Mouse (Mus musculus) G1E (cell line): ENCODE measurements around the gene Rbms3. TPM values are rescaled to one million over a fixed set of nuclear protein-coding genes. Genes with fewer than 3 reads are reported as not detected.

Experiments
- ATAC-seq: 2 replicates; pipeline ENCODE4 v1.8.0; 2016; ENCODE audit warnings: mild to moderate bottlenecking; ENCODE audit not compliant: insufficient number of reproducible peaks, poor library complexity, low FRiP score, severe bottlenecking; ENCODE audit errors: extremely low read depth
- DNase-seq: peaks from one replicate; pipeline ENCODE4 v3.0.0; 2012; ENCODE audit warnings: low spot score
- H3K27me3 ChIP-seq: 2 replicates; pipeline ENCODE4 v1.6.1; 2012; ENCODE audit warnings: mild to moderate bottlenecking, low read length, inconsistent platforms; ENCODE audit not compliant: insufficient read depth
- H3K36me3 ChIP-seq: replicated peaks from 2 replicates; pipeline ENCODE3; 2012; ENCODE audit warnings: mild to moderate bottlenecking, inconsistent platforms
- H3K4me1 ChIP-seq: 2 replicates; pipeline ENCODE4 v1.6.1; 2012; ENCODE audit warnings: low read depth, low read length, inconsistent platforms, mixed read lengths; ENCODE audit not compliant: insufficient read depth
- H3K4me3 ChIP-seq: 2 replicates; pipeline ENCODE4 v1.5.1; 2012; ENCODE audit warnings: low read depth, mild to moderate bottlenecking, inconsistent platforms, low read length, moderate library complexity, mixed read lengths
- H3K9me3 ChIP-seq: replicated peaks from 2 replicates; pipeline ENCODE4 v1.6.1; 2012; ENCODE audit warnings: inconsistent platforms
- CTCF ChIP-seq: IDR thresholded peaks from 2 replicates; pipeline ENCODE4 v1.5.1; 2012; ENCODE audit warnings: low read depth, low read length, inconsistent platforms, mixed read lengths
- GATA1 ChIP-seq: IDR thresholded peaks from 2 replicates; pipeline ENCODE4 v1.6.1; 2012; ENCODE audit warnings: borderline replicate concordance, low read length, inconsistent platforms, mixed read lengths
- GATA2 ChIP-seq: IDR thresholded peaks from 2 replicates; pipeline ENCODE4 v1.6.1; 2012; ENCODE audit warnings: low read depth, low read length, inconsistent platforms, borderline replicate concordance
- POLR2AphosphoS5 ChIP-seq: IDR thresholded peaks from 2 replicates; pipeline ENCODE4 v1.6.1; 2012; ENCODE audit warnings: low read depth, low read length, inconsistent platforms; ENCODE audit not compliant: insufficient replicate concordance
- TAL1 ChIP-seq: conservative IDR thresholded peaks from 2 replicates; pipeline ENCODE4 v1.6.1; 2012; ENCODE audit warnings: low read depth, low read length, inconsistent platforms, mixed read lengths
- polyA plus RNA-seq: library from polyadenylated mRNA; stranded (reverse); fragments of >175 nt; gene quantifications from 2 replicates; pipeline ENCODE4 v1.2.3, GENCODE M21; 2012
- total RNA-seq, 2 experiments: library from RNA; stranded (forward) in 1 of 2; stranded (reverse) in 1 of 2; fragments of 200-1000 nt in 1 of 2; fragments of >200 nt in 1 of 2; fragmentation: Nextera tagmentation in 1 of 2; gene quantifications; 2 replicates each; pipeline ENCODE4 v1.2.3; 2014 to 2017

Gene Rbms3
- total and polyA plus RNA-seq, 3 experiments, result 0.16 TPM; not detected in 2

GRCm38 (mm10) chr9:117388024-117388423 is 241.7 kb downstream of the Rbms3 start:
- no peaks in the 10 kb centered on the region for H3K27me3 ChIP-seq
- H3K4me3 ChIP-seq, result no peak overlapping the region
- TF ChIP-seq TAL1 (no peak), GATA2 (no peak), GATA1 (no peak), CTCF (no peak), POLR2AphosphoS5 (no peak)
- ATAC-seq, result no peak
- no peak for DNase-seq
- no peaks in the 10 kb centered on the region for H3K4me1 ChIP-seq
- H3K36me3 ChIP-seq, result no peaks in the 10 kb centered on the region
- H3K9me3 ChIP-seq, result peaks cover 46% of the 10 kb centered on the region

DNA sequence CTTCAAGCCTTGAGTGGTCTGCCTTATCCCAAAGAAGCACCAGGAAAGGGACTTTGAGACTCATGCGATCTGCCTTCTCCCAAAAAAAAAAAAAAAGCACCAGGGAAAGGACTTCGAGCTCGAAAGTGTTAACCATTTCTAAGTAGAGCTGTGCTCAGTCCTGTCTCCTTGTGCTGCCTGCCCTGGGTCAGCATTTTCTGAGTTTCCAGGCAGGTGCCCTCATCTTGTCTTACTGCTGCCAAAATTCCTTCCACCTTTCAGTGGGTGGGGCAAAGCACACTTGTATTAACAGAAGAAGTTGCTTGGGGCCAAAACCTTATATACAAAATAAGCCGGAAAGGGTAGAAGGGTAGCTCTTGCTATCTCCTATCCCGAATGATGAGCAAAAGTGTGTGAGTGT is 248.8 kb downstream of the Rbms3 start:
- DNase-seq, result no peak
- peaks cover 60% of the 10 kb centered on the region for H3K9me3 ChIP-seq
- no peaks in the 10 kb centered on the region for H3K27me3 ChIP-seq
- H3K36me3 ChIP-seq, result no peaks in the 10 kb centered on the region
- ATAC-seq, result no peak
- H3K4me3 ChIP-seq, result no peak overlapping the region
- TF ChIP-seq GATA1, result no peak
- no peak for TF ChIP-seq TAL1
- TF ChIP-seq GATA2, result no peak
- no peak for TF ChIP-seq POLR2AphosphoS5
- no peak for TF ChIP-seq CTCF
- no peaks in the 10 kb centered on the region for H3K4me1 ChIP-seq

DNA sequence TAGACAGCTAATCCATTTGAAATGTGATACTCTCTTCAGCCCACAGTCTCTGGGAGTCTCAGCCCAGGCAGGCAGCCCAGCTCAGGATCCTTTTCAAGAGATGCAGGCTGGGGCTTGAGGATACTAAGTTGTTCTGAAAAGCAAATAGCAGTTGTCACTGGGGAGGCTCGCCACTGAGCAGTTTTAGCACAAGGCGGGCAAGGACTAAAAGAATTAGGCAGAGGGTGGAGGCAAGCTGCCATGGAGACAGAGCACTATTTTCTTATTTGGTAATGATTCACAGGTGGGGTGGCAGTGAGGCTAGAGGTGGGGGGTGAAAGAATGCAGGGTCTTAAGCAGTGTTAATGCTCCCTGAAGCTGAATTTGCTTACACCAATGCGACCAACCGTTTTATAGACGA is 249.6 kb downstream of the Rbms3 start:
- no peaks in the 10 kb centered on the region for H3K36me3 ChIP-seq
- ATAC-seq, result no peak
- peaks cover 60% of the 10 kb centered on the region for H3K9me3 ChIP-seq
- H3K27me3 ChIP-seq, result no peaks in the 10 kb centered on the region
- TF ChIP-seq GATA1 (no peak), POLR2AphosphoS5 (no peak), GATA2 (no peak), TAL1 (no peak), CTCF (no peak)
- no peaks in the 10 kb centered on the region for H3K4me1 ChIP-seq
- no peak for DNase-seq
- no peak overlapping the region for H3K4me3 ChIP-seq

GRCm38 (mm10) chr9:117379448-117379983 is 250.2 kb downstream of the Rbms3 start:
- H3K27me3 ChIP-seq, result no peaks in the 10 kb centered on the region
- DNase-seq, result no peak
- peaks cover 58% of the 10 kb centered on the region for H3K9me3 ChIP-seq
- ATAC-seq, result no peak
- H3K36me3 ChIP-seq, result no peaks in the 10 kb centered on the region
- H3K4me1 ChIP-seq, result no peaks in the 10 kb centered on the region
- H3K4me3 ChIP-seq, result no peak overlapping the region
- no peak for TF ChIP-seq GATA2
- TF ChIP-seq CTCF, result no peak
- no peak for TF ChIP-seq GATA1
- no peak for TF ChIP-seq POLR2AphosphoS5
- TF ChIP-seq TAL1, result no peak

GRCm38 (mm10) chr9:117378131-117378890 is 251.4 kb downstream of the Rbms3 start:
- no peak for DNase-seq
- Histone ChIP-seq H3K27me3 (no peaks in the 10 kb centered on the region), H3K9me3 (peaks cover 58% of the 10 kb centered on the region), H3K36me3 (no peaks in the 10 kb centered on the region), H3K4me1 (no peaks in the 10 kb centered on the region), H3K4me3 (no peak overlapping the region)
- TF ChIP-seq POLR2AphosphoS5, result no peak
- TF ChIP-seq GATA1, result no peak
- no peak for TF ChIP-seq CTCF
- no peak for TF ChIP-seq GATA2
- ATAC-seq, result no peak

DNA sequence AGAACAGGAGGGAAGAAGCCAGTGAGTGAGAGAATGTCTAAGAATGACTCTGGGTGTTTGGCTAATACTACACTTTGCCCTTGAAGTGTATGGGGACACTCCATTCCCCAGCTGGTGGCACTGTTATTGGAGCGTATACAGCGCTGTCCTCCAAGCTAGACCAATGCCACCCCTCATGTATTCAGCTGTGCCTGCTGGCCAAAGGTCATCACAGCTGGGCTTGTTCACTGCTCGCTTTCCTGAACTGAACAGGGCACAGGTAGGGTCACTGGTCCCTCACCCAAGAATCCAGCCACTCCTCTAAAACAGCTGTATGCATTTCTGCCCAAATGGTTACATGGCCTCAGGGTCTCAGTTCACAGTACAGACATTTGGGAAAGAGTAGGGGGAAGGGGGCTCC is 253.9 kb downstream of the Rbms3 start:
- Histone ChIP-seq H3K27me3 (no peaks in the 10 kb centered on the region), H3K4me1 (no peaks in the 10 kb centered on the region), H3K9me3 (peaks cover 61% of the 10 kb centered on the region), H3K36me3 (no peaks in the 10 kb centered on the region), H3K4me3 (no peak overlapping the region)
- TF ChIP-seq POLR2AphosphoS5 (no peak), CTCF (no peak), GATA1 (no peak), GATA2 (no peak), TAL1 (no peak)
- DNase-seq (no peak), ATAC-seq (no peak)
